Mouse (Mus musculus): ENCODE measurements around the gene Tmem72. TPM values are rescaled to one million over a fixed set of nuclear protein-coding genes. Genes with fewer than 3 reads are reported as not detected.

The Tmem72 gene
- total and polyA plus RNA-seq, 3 experiments, result 0.01 to 0.04 TPM; not detected in 1

GRCm38 (mm10) chr6:116638871-116639270 is 77.8 kb downstream of the Tmem72 start:
- TF ChIP-seq TAL1 (IDR thresholded peaks at IDR 0.05; ENCODE audit: low read length), result no peak
- no peak for TF ChIP-seq MYB (IDR thresholded peaks at IDR 0.05; ENCODE audit: low read depth, low read length)
- TF ChIP-seq USF2 (IDR thresholded peaks at IDR 0.05; ENCODE audit: borderline replicate concordance in 1 of 2, insufficient read depth in 1 of 2, low read depth in 1 of 2, low read length in 2 of 2), result no peak
- TF ChIP-seq GABPA (IDR thresholded peaks at IDR 0.05; ENCODE audit: low read depth, low read length), result no peak
- TF ChIP-seq MYC (IDR thresholded peaks at IDR 0.05; ENCODE audit: low read depth, low read length), result no peak
- TF ChIP-seq TCF12 (IDR thresholded peaks at IDR 0.05; ENCODE audit: low read depth, low read length), result no peak
- no peak for TF ChIP-seq NRF1 (IDR thresholded peaks at IDR 0.05; ENCODE audit: insufficient read depth, low read depth, low read length, poor library complexity, severe bottlenecking)
- no peak for TF ChIP-seq ZKSCAN1 (IDR thresholded peaks at IDR 0.05; ENCODE audit: low read depth, low read length)
- no peak for TF ChIP-seq ETS1 (IDR thresholded peaks at IDR 0.05; ENCODE audit: low read depth, low read length)
- TF ChIP-seq ZC3H11A (IDR thresholded peaks at IDR 0.05; ENCODE audit: low read depth, low read length), result no peak
- Histone ChIP-seq H3K27ac (ENCODE audit: control insufficient read depth, low read depth, low read length) (no peak overlapping the region), H3K9ac (ENCODE audit: control insufficient read depth, low read depth, low read length, poor library complexity, severe bottlenecking) (no peak overlapping the region), H3K36me3 (ENCODE audit: control insufficient read depth in 1 of 2, insufficient read depth in 2 of 2, low read length in 2 of 2) (no peaks in the 10 kb centered on the region), H3K27me3 (ENCODE audit: control insufficient read depth in 1 of 2, insufficient read depth in 2 of 2, low read length in 2 of 2) (no peaks in the 10 kb centered on the region), H3K79me2 (ENCODE audit: control insufficient read depth, insufficient read depth, low read length, poor library complexity) (no peaks in the 10 kb centered on the region), H3K4me1 (ENCODE audit: control insufficient read depth in 1 of 2, insufficient read depth in 2 of 2, low read length in 2 of 2) (no peaks in the 10 kb centered on the region), H3K9me3 (replicated peaks; ENCODE audit: insufficient read depth, low read length) (no peaks in the 10 kb centered on the region), H3K4me3 (ENCODE audit: control insufficient read depth in 1 of 2, insufficient read depth in 1 of 2, low read depth in 2 of 2, low read length in 2 of 2) (no peak overlapping the region)
- DNase-seq (ENCODE audit: low read depth, low spot score), result no peak

- Histone ChIP-seq H3K9ac (ENCODE audit: control insufficient read depth, low read depth, low read length, poor library complexity, severe bottlenecking) (no peak overlapping the region), H3K27me3 (ENCODE audit: control insufficient read depth in 1 of 2, insufficient read depth in 2 of 2, low read length in 2 of 2) (no peaks in the 10 kb centered on the region), H3K4me3 (ENCODE audit: control insufficient read depth in 1 of 2, insufficient read depth in 1 of 2, low read depth in 2 of 2, low read length in 2 of 2) (no peak overlapping the region), H3K36me3 (ENCODE audit: control insufficient read depth in 1 of 2, insufficient read depth in 2 of 2, low read length in 2 of 2) (no peaks in the 10 kb centered on the region), H3K27ac (ENCODE audit: control insufficient read depth, low read depth, low read length) (no peak overlapping the region), H3K9me3 (replicated peaks; ENCODE audit: insufficient read depth, low read length) (no peaks in the 10 kb centered on the region), H3K79me2 (ENCODE audit: control insufficient read depth, insufficient read depth, low read length, poor library complexity) (no peaks in the 10 kb centered on the region), H3K4me1 (ENCODE audit: control insufficient read depth in 1 of 2, insufficient read depth in 2 of 2, low read length in 2 of 2) (no peaks in the 10 kb centered on the region)
- no peak for DNase-seq (ENCODE audit: low read depth, low spot score)
- TF ChIP-seq USF1 (IDR thresholded peaks at IDR 0.05; ENCODE audit: low read depth, low read length), result no peak
- TF ChIP-seq ZC3H11A (IDR thresholded peaks at IDR 0.05; ENCODE audit: low read depth, low read length), result no peak
- no peak for TF ChIP-seq SMC3 (IDR thresholded peaks at IDR 0.05; ENCODE audit: low read depth, low read length)
- TF ChIP-seq CHD2 (IDR thresholded peaks at IDR 0.05; ENCODE audit: low read length), result no peak
- no peak for TF ChIP-seq ZMIZ1 (IDR thresholded peaks at IDR 0.05; ENCODE audit: low read depth, low read length)
- no peak for TF ChIP-seq MAFK (IDR thresholded peaks at IDR 0.05; ENCODE audit: borderline replicate concordance, low read depth, low read length)
- no peak for TF ChIP-seq UBTF (IDR thresholded peaks at IDR 0.05; ENCODE audit: borderline replicate concordance, insufficient read depth, low read depth, low read length)
- TF ChIP-seq MAX (IDR thresholded peaks at IDR 0.05; ENCODE audit: low read length), result no peak
- TF ChIP-seq TCF12 (IDR thresholded peaks at IDR 0.05; ENCODE audit: low read depth, low read length), result no peak
- no peak for TF ChIP-seq BHLHE40 (IDR thresholded peaks at IDR 0.05; ENCODE audit: borderline replicate concordance, low read depth, low read length)
- TF ChIP-seq GATA1 (IDR thresholded peaks at IDR 0.05; ENCODE audit: low read depth, low read length), result no peak
- no peak for TF ChIP-seq POLR2AphosphoS2 (IDR thresholded peaks at IDR 0.05; ENCODE audit: low read length)
- no peak for TF ChIP-seq CHD1 (IDR thresholded peaks at IDR 0.05; ENCODE audit: low read depth, low read length)
Measured at GRCm38 (mm10) chr6:116637496-116637895, 79.2 kb downstream of the Tmem72 start.
